16 mouse cellular contexts compared by ENCODE assay signal in genomic region chr5:54156944-54157527, GRCm38 (mm10).
DNase-seq lines count a peak whose midpoint lies in the region; ATAC-seq and TF ChIP-seq lines count a peak whose summit lies in the region.
"Had no signal": no experiment of that assay in that cellular context is flagged by ENCODE, and none has a peak within 500 bp of the region (broad histone marks: within the 10 kb centered on the region; RNA-seq: fewer than 3 reads in every experiment).

No protein-coding gene starts in this region.

- no peak for DNase-seq in heart, adult 18-20 months
- DNase-seq in lung, embryonic 14.5 days = peak; percentile 47
- no peak for DNase-seq in lung, postnatal 25 days (ENCODE audit: low spot score)
- DNase-seq in forelimb bud, embryonic 11.5 days (ENCODE audit: low read depth, low spot score) = peak; percentile 63
- no peak for DNase-seq in layer of hippocampus, adult 18-20 months (ENCODE audit: low spot score in 2 of 2)
- no peak for DNase-seq in cerebellum, adult 9-11 months
- DNase-seq: adrenal gland, postnatal 10 days; B cell, adult 2 months; cerebellum, adult 9-10 months; kidney, adult 8-10 months; spleen, adult 18-20 months had no signal

- peak overlapping the region; percentile 7; the same call in 1 of the 2 replicates for H3K4me2 ChIP-seq in heart, embryonic 12.5 days
- H3K4me2 ChIP-seq in lung, embryonic 14.5 days = no peak overlapping the region
- no peak overlapping the region for H3K4me2 ChIP-seq in lung, embryonic 16.5 days (ENCODE audit: low read depth, low read length)

- TF ChIP-seq CTCF in lung, embryonic 14.5 days (IDR thresholded peaks at IDR 0.05; ENCODE audit: low read depth) = no peak

- peak overlapping the region; percentile 82 for H3K27ac ChIP-seq in heart, embryonic 12.5 days (ENCODE audit: poor library complexity, severe bottlenecking)
- H3K27ac ChIP-seq in lung, embryonic 14.5 days (ENCODE audit: low read depth) = peak overlapping the region; percentile 65
- H3K27ac ChIP-seq in lung, embryonic 16.5 days (ENCODE audit: low read length) = peak overlapping the region; percentile 65
- H3K27ac ChIP-seq: left cerebral cortex, adult 2 months; macrophage had no signal

- peaks cover 36% of the 10 kb centered on the region for H3K4me1 ChIP-seq in heart, embryonic 12.5 days (replicated peaks)
- peaks cover 13% of the 10 kb centered on the region; the same call in 1 of the 2 replicates for H3K4me1 ChIP-seq in lung, embryonic 14.5 days (ENCODE audit: insufficient read depth)
- H3K4me1 ChIP-seq in lung, embryonic 16.5 days (replicated peaks; ENCODE audit: control insufficient read depth, insufficient read depth, low read length) = peaks cover 13% of the 10 kb centered on the region

- no peak overlapping the region for H3K9ac ChIP-seq in heart, embryonic 12.5 days
- no peak overlapping the region for H3K9ac ChIP-seq in lung, embryonic 14.5 days
- H3K9ac ChIP-seq in lung, embryonic 16.5 days (ENCODE audit: low read length) = no peak overlapping the region

- H3K27me3 ChIP-seq in heart, embryonic 12.5 days (replicated peaks) = no peaks in the 10 kb centered on the region
- no peaks in the 10 kb centered on the region for H3K27me3 ChIP-seq in lung, embryonic 14.5 days (ENCODE audit: insufficient read depth, low read length)
- H3K27me3 ChIP-seq in lung, embryonic 16.5 days (ENCODE audit: control insufficient read depth, insufficient read depth, low read depth, low read length) = no peaks in the 10 kb centered on the region

- no peaks in the 10 kb centered on the region for H3K9me3 ChIP-seq in heart, embryonic 12.5 days (replicated peaks)
- H3K9me3 ChIP-seq in lung, embryonic 14.5 days (ENCODE audit: low read depth, low read length) = no peaks in the 10 kb centered on the region
- no peaks in the 10 kb centered on the region for H3K9me3 ChIP-seq in lung, embryonic 16.5 days (ENCODE audit: control insufficient read depth, low read length)
- H3K9me3 ChIP-seq: G1E had no signal

- H3K36me3 ChIP-seq in heart, embryonic 12.5 days = no peaks in the 10 kb centered on the region
- H3K36me3 ChIP-seq in lung, embryonic 14.5 days (ENCODE audit: insufficient read depth) = no peaks in the 10 kb centered on the region
- no peaks in the 10 kb centered on the region for H3K36me3 ChIP-seq in lung, embryonic 16.5 days (ENCODE audit: control insufficient read depth, insufficient read depth, low read length)
- H3K36me3 ChIP-seq: G1E had no signal

- H3K4me3 ChIP-seq in heart, embryonic 12.5 days = no peak overlapping the region
- no peak overlapping the region for H3K4me3 ChIP-seq in lung, embryonic 14.5 days (ENCODE audit: low read depth, low read length)
- H3K4me3 ChIP-seq in lung, embryonic 16.5 days (ENCODE audit: low read length) = no peak overlapping the region
- H3K4me3 ChIP-seq: left cerebral cortex, adult 2 months had no signal

- WGBS in heart, embryonic 12.5 days = 29% methylated on average over 11 of the region's 11 CpGs
- WGBS in lung, embryonic 14.5 days = 27% methylated on average over 11 of the region's 11 CpGs
- 31% methylated on average over 11 of the region's 11 CpGs for WGBS in lung, embryonic 16.5 days

- peak; percentile 34 for ATAC-seq in heart, embryonic 12.5 days (ENCODE audit: insufficient number of reproducible peaks, low FRiP score)
- ATAC-seq in lung, embryonic 14.5 days (ENCODE audit: insufficient read depth) = peak; percentile 6; the same call in 1 of the 2 replicates
- peak; percentile 34 for ATAC-seq in lung, embryonic 16.5 days (ENCODE audit: low read depth)

Comparison
In these comparisons a context has a peak if more than half of its experiments do, and no peak if none do; other contexts are left out.
1. DNase-seq: peak in lung, embryonic 14.5 days (single experiment) and forelimb bud, embryonic 11.5 days (single experiment); none in heart, adult 18-20 months (0 of 2), lung, postnatal 25 days (single experiment), layer of hippocampus, adult 18-20 months (0 of 2) and cerebellum, adult 9-11 months (single experiment).
2. Peak in every context shown above with its lines, with median percentiles within 50 percentile points of each other: ATAC-seq and H3K27ac ChIP-seq.